Mouse (Mus musculus) MEL (cell line): ENCODE results near the gene Efemp1. TPM values are rescaled to one million over a fixed set of nuclear protein-coding genes. Genes with fewer than 3 reads are reported as not detected.

ENCODE experiments used
- DNase-seq: peaks from one replicate; pipeline ENCODE4 v3.0.0; 2011; ENCODE audit warnings: low read depth, low spot score
- H3K27ac ChIP-seq: 2 replicates; pipeline ENCODE4 v1.5.1; 2012; ENCODE audit warnings: low read depth, mild to moderate bottlenecking, control low read depth, low read length, moderate library complexity; ENCODE audit not compliant: control insufficient read depth
- H3K27me3 ChIP-seq, 2 experiments: fragments of 150-350 bp in 1 of 2; sonication (generic) in 1 of 2; 2 replicates each; pipeline ENCODE4 v1.6.1; 2012; ENCODE audit warnings: low read length in 2 of 2, mild to moderate bottlenecking in 2 of 2, improper control_type of control experiment in 1 of 2, moderate library complexity in 1 of 2; ENCODE audit not compliant: insufficient read depth in 2 of 2, control insufficient read depth in 1 of 2
- H3K36me3 ChIP-seq, 2 experiments: 2 replicates each; pipeline ENCODE4 v1.6.1; 2012 to 2014; ENCODE audit warnings: low read length in 2 of 2, improper control_type of control experiment in 1 of 2, inconsistent platforms in 1 of 2, mild to moderate bottlenecking in 1 of 2; ENCODE audit not compliant: insufficient read depth in 2 of 2, control insufficient read depth in 1 of 2
- H3K4me1 ChIP-seq, 2 experiments: fragments of 150-350 bp in 1 of 2; sonication (generic) in 1 of 2; 2 replicates each; pipeline ENCODE4 v1.6.1; 2012; ENCODE audit warnings: low read length in 2 of 2, improper control_type of control experiment in 1 of 2, mild to moderate bottlenecking in 1 of 2; ENCODE audit not compliant: insufficient read depth in 2 of 2, control insufficient read depth in 1 of 2
- H3K4me3 ChIP-seq, 2 experiments: fragments of 150-350 bp in 1 of 2; sonication (generic) in 1 of 2; 2 replicates each; pipeline ENCODE4 v1.5.1; 2012; ENCODE audit warnings: low read depth in 2 of 2, low read length in 2 of 2, mild to moderate bottlenecking in 2 of 2, moderate library complexity in 2 of 2, control low read depth in 1 of 2, improper control_type of control experiment in 1 of 2; ENCODE audit not compliant: control insufficient read depth in 1 of 2, insufficient read depth in 1 of 2
- H3K79me2 ChIP-seq: 2 replicates; pipeline ENCODE4 v1.6.1; 2012; ENCODE audit warnings: mild to moderate bottlenecking, low read length, moderate library complexity; ENCODE audit not compliant: control insufficient read depth, poor library complexity, insufficient read depth
- H3K9ac ChIP-seq: 2 replicates; pipeline ENCODE4 v1.6.1; 2012; ENCODE audit warnings: low read depth, mild to moderate bottlenecking, control low read depth, low read length, moderate library complexity; ENCODE audit not compliant: control insufficient read depth, poor library complexity, severe bottlenecking
- H3K9me3 ChIP-seq: fragments of 150-350 bp; sonication (generic); replicated peaks from 2 replicates; pipeline ENCODE4 v1.6.1; 2012; ENCODE audit warnings: mild to moderate bottlenecking, low read length, improper control_type of control experiment, moderate library complexity; ENCODE audit not compliant: insufficient read depth
- BHLHE40 ChIP-seq: IDR thresholded peaks from 2 replicates; pipeline ENCODE4 v1.6.1; 2012; ENCODE audit warnings: low read depth, mild to moderate bottlenecking, inconsistent platforms, low read length, improper control_type of control experiment, borderline replicate concordance
- CHD1 ChIP-seq: IDR thresholded peaks from 2 replicates; pipeline ENCODE4 v1.6.1; 2012; ENCODE audit warnings: low read depth, mild to moderate bottlenecking, inconsistent platforms, low read length, improper control_type of control experiment
- CTCF ChIP-seq, 3 experiments: IDR thresholded peaks in 2 of 3; conservative IDR thresholded peaks in 1 of 3; 2 replicates each; pipeline ENCODE4 v1.5.1; 2011 to 2012; ENCODE audit warnings: low read length in 3 of 3, low read depth in 2 of 3, mild to moderate bottlenecking in 2 of 3, improper control_type of control experiment in 1 of 3, inconsistent platforms in 1 of 3, mixed read lengths in 1 of 3, moderate library complexity in 1 of 3; ENCODE audit not compliant: control insufficient read depth in 1 of 3, insufficient read depth in 1 of 3, poor library complexity in 1 of 3, severe bottlenecking in 1 of 3
- EP300 ChIP-seq, 2 experiments: IDR thresholded peaks; 2 replicates each; pipeline ENCODE4 v1.6.1; 2011; ENCODE audit warnings: improper control_type of control experiment in 2 of 2, low read length in 2 of 2, low read depth in 1 of 2, mild to moderate bottlenecking in 1 of 2
- ETS1 ChIP-seq: IDR thresholded peaks from 2 replicates; pipeline ENCODE4 v1.6.1; 2012; ENCODE audit warnings: low read depth, mild to moderate bottlenecking, inconsistent platforms, low read length, improper control_type of control experiment, moderate library complexity
- GABPA ChIP-seq: IDR thresholded peaks from 2 replicates; pipeline ENCODE4 v1.6.1; 2012; ENCODE audit warnings: low read depth, mild to moderate bottlenecking, inconsistent platforms, low read length, improper control_type of control experiment, moderate library complexity
- GATA1 ChIP-seq: IDR thresholded peaks from 2 replicates; pipeline ENCODE4 v1.6.1; 2011; ENCODE audit warnings: low read depth, low read length, improper control_type of control experiment
- HCFC1 ChIP-seq: IDR thresholded peaks from 2 replicates; pipeline ENCODE4 v1.6.1; 2012; ENCODE audit warnings: low read depth, mild to moderate bottlenecking, inconsistent platforms, low read length, improper control_type of control experiment, moderate library complexity
- JUND ChIP-seq: IDR thresholded peaks from 2 replicates; pipeline ENCODE4 v1.6.1; 2011; ENCODE audit warnings: low read depth, mild to moderate bottlenecking, improper control_type of control experiment, low read length
- MAFK ChIP-seq: IDR thresholded peaks from 2 replicates; pipeline ENCODE4 v1.6.1; 2011; ENCODE audit warnings: low read depth, mild to moderate bottlenecking, low read length, improper control_type of control experiment, borderline replicate concordance
- MAX ChIP-seq: IDR thresholded peaks from 2 replicates; pipeline ENCODE4 v1.6.1; 2011; ENCODE audit warnings: low read length, improper control_type of control experiment
- MYC ChIP-seq: IDR thresholded peaks from 2 replicates; pipeline ENCODE4 v1.6.1; 2011; ENCODE audit warnings: low read depth, mild to moderate bottlenecking, low read length, improper control_type of control experiment, moderate library complexity
- NELFE ChIP-seq: IDR thresholded peaks from 2 replicates; pipeline ENCODE4 v1.6.1; 2011; ENCODE audit warnings: low read depth, low read length, improper control_type of control experiment
- POLR2AphosphoS5 ChIP-seq: IDR thresholded peaks from 2 replicates; pipeline ENCODE4 v1.6.1; 2012; ENCODE audit warnings: low read depth, borderline replicate concordance, mild to moderate bottlenecking, inconsistent platforms, low read length, moderate library complexity, mixed read lengths
- RAD21 ChIP-seq: IDR thresholded peaks from 2 replicates; pipeline ENCODE4 v1.6.1; 2011; ENCODE audit warnings: mild to moderate bottlenecking, low read depth, low read length, improper control_type of control experiment
- TAL1 ChIP-seq: IDR thresholded peaks from 2 replicates; pipeline ENCODE4 v1.6.1; 2012; ENCODE audit warnings: mild to moderate bottlenecking, inconsistent platforms, low read length, moderate library complexity, mixed read lengths
- TBP ChIP-seq: IDR thresholded peaks from 2 replicates; pipeline ENCODE4 v1.8.0; 2011; ENCODE audit warnings: low read depth, low read length, improper control_type of control experiment
- TCF12 ChIP-seq: IDR thresholded peaks from 2 replicates; pipeline ENCODE4 v1.6.1; 2014; ENCODE audit warnings: low read depth, mild to moderate bottlenecking, inconsistent platforms, low read length, improper control_type of control experiment, moderate library complexity
- USF1 ChIP-seq: IDR thresholded peaks from 2 replicates; pipeline ENCODE4 v1.6.1; 2014; ENCODE audit warnings: low read depth, mild to moderate bottlenecking, inconsistent platforms, low read length, improper control_type of control experiment, moderate library complexity
- ZKSCAN1 ChIP-seq: IDR thresholded peaks from 2 replicates; pipeline ENCODE4 v1.6.1; 2012; ENCODE audit warnings: low read depth, mild to moderate bottlenecking, inconsistent platforms, low read length, improper control_type of control experiment, moderate library complexity
- ZMIZ1 ChIP-seq: IDR thresholded peaks from 2 replicates; pipeline ENCODE4 v1.6.1; 2012; ENCODE audit warnings: low read depth, mild to moderate bottlenecking, inconsistent platforms, low read length, improper control_type of control experiment, moderate library complexity
- ZNF384 ChIP-seq: IDR thresholded peaks from 2 replicates; pipeline ENCODE4 v1.6.1; 2012; ENCODE audit warnings: low read depth, mild to moderate bottlenecking, inconsistent platforms, low read length, improper control_type of control experiment
- polyA plus RNA-seq, 2 experiments: library from polyadenylated mRNA; stranded (reverse) in 1 of 2; unstranded in 1 of 2; fragments of >175 nt in 1 of 2; fragments of >200 nt in 1 of 2; gene quantifications; 2 replicates each; pipeline versions ENCODE4 v1.2.1 to v1.2.4; 2012; ENCODE audit warnings: low replicate concordance in 2 of 2, low read depth in 1 of 2; ENCODE audit not compliant: insufficient read length in 2 of 2, insufficient read depth in 1 of 2, missing spikeins in 1 of 2
- total RNA-seq: library from RNA; depleted of rRNA; stranded (reverse); fragments of 300-350 nt; gene quantifications from 2 replicates; pipeline ENCODE4 v1.2.3, GENCODE M21; 2012

The Efemp1 gene
- total and polyA plus RNA-seq, 3 experiments: not detected

- Histone ChIP-seq H3K4me3 (no peak overlapping the region), H3K9ac (no peak overlapping the region), H3K27me3 (no peaks in the 10 kb centered on the region; a peak in 1 of 4 replicates)
- TF ChIP-seq NELFE: no peak
- no peak for TF ChIP-seq CTCF (IDR thresholded peaks at IDR 0.05 in 2 of 3, conservative IDR thresholded peaks at IDR 0.05 in 1 of 3; ENCODE audit: control insufficient read depth in 1 of 3, insufficient read depth in 1 of 3, low read depth in 2 of 3, low read length in 3 of 3, poor library complexity in 1 of 3, severe bottlenecking in 1 of 3)
- no peak for TF ChIP-seq TBP
- TF ChIP-seq ETS1: no peak
- TF ChIP-seq CHD1: no peak
- no peak for TF ChIP-seq MYC
- no peak for TF ChIP-seq HCFC1
- TF ChIP-seq ZNF384: no peak
- no peak for TF ChIP-seq TAL1
- no peak for TF ChIP-seq JUND
- no peak for TF ChIP-seq ZKSCAN1
- TF ChIP-seq EP300 (IDR thresholded peaks at IDR 0.05; ENCODE audit: low read depth in 1 of 2, low read length in 2 of 2): no peak
- TF ChIP-seq GABPA: no peak
- TF ChIP-seq, all 39 proteins: peak for 0
- Histone ChIP-seq H3K79me2 (no peaks in the 10 kb centered on the region), H3K27ac (no peak overlapping the region), H3K36me3 (no peaks in the 10 kb centered on the region), H3K4me1 (no peaks in the 10 kb centered on the region), H3K9me3 (no peaks in the 10 kb centered on the region)
- DNase-seq: no peak
Measured at GRCm38 (mm10) chr11:28908908-28909545, 56.0 kb downstream of the Efemp1 start.

- TF ChIP-seq MYC (no peak), CHD1 (no peak), ZNF384 (no peak)
- no peak for DNase-seq
- Histone ChIP-seq H3K27me3 (no peaks in the 10 kb centered on the region; a peak in 1 of 4 replicates), H3K27ac (no peak overlapping the region), H3K4me3 (no peak overlapping the region), H3K9me3 (no peaks in the 10 kb centered on the region), H3K4me1 (no peaks in the 10 kb centered on the region), H3K36me3 (no peaks in the 10 kb centered on the region), H3K9ac (no peak overlapping the region), H3K79me2 (no peaks in the 10 kb centered on the region)
Measured at GRCm38 (mm10) chr11:28912469-28913138, 59.6 kb downstream of the Efemp1 start.

GRCm38 (mm10) chr11:28934449-28934848 lies 81.4 kb downstream of the Efemp1 start:
- no peak overlapping the region for H3K9ac ChIP-seq
- no peaks in the 10 kb centered on the region; a peak in 1 of 4 replicates for H3K27me3 ChIP-seq
- no peaks in the 10 kb centered on the region for H3K36me3 ChIP-seq
- no peaks in the 10 kb centered on the region for H3K4me1 ChIP-seq
- no peak overlapping the region for H3K4me3 ChIP-seq
- H3K27ac ChIP-seq: no peak overlapping the region
- DNase-seq: no peak
- no peaks in the 10 kb centered on the region for H3K9me3 ChIP-seq
- H3K79me2 ChIP-seq: no peaks in the 10 kb centered on the region
- no peak for TF ChIP-seq TCF12
- TF ChIP-seq BHLHE40: no peak
- TF ChIP-seq CTCF (IDR thresholded peaks at IDR 0.05 in 2 of 3, conservative IDR thresholded peaks at IDR 0.05 in 1 of 3; ENCODE audit: control insufficient read depth in 1 of 3, insufficient read depth in 1 of 3, low read depth in 2 of 3, low read length in 3 of 3, poor library complexity in 1 of 3, severe bottlenecking in 1 of 3): no peak
- TF ChIP-seq RAD21: no peak
- TF ChIP-seq NELFE: no peak
- TF ChIP-seq HCFC1: no peak
- TF ChIP-seq GATA1: no peak
- TF ChIP-seq POLR2AphosphoS5: no peak
- no peak for TF ChIP-seq CHD1
- no peak for TF ChIP-seq ZNF384
- TF ChIP-seq MAFK: no peak
- no peak for TF ChIP-seq TAL1
- TF ChIP-seq MYC: no peak
- TF ChIP-seq MAX: no peak
- no peak for TF ChIP-seq JUND
- no peak for TF ChIP-seq USF1
- TF ChIP-seq ZMIZ1: no peak
- TF ChIP-seq ETS1: no peak
